Mouse (Mus musculus): ENCODE results near the gene Ssh1.

Ssh1 gene

DNA sequence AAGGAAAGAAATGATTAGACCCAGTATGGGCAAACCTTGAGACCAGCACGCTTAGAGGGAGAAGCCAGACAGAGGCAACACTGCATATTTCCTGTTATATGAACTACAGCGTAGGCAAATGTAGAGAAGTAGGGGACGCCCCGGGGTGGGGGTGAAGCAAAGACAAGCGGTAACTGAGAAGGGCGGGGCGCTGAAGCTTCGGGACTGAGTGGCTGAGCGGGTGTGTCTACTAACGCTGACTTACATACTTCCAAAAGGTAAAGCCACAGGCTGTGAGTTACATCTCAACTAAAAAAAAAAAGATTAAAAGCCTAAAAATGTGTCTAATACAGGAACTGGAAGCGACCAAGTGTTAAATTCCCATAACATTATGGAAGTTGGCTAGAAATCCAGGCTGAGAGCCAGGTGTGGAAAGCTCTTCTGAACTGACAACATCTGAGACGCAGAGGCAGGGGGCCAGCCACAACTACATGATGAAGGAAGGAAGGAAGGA lies 1.3 kb downstream of the Ssh1 start:
- peak; percentile 91 for DNase-seq

DNA sequence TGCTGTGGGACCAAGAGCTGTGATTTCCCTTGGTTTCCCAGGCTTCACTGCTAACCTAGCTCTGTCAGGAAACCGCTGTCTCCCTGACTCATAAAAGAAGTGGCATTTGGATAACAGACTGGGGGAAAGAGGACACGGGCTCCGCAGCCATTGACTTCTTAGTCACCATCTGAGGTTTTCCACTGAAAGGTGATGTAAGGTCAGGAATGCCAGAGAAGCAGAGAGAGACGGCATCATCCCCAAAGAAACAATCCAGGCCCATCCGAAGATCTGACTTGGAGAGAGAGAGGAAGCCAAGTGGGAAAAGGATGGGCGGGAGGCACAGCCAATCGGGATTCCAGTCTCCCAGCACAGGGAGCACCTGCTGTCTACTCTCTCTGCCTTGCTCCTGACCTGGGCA lies 2.6 kb downstream of the Ssh1 start:
- DNase-seq = no peak

- no peak for DNase-seq
Measured at GRCm38 (mm10) chr5:113990593-113990992, 3.1 kb downstream of the Ssh1 start.

DNA sequence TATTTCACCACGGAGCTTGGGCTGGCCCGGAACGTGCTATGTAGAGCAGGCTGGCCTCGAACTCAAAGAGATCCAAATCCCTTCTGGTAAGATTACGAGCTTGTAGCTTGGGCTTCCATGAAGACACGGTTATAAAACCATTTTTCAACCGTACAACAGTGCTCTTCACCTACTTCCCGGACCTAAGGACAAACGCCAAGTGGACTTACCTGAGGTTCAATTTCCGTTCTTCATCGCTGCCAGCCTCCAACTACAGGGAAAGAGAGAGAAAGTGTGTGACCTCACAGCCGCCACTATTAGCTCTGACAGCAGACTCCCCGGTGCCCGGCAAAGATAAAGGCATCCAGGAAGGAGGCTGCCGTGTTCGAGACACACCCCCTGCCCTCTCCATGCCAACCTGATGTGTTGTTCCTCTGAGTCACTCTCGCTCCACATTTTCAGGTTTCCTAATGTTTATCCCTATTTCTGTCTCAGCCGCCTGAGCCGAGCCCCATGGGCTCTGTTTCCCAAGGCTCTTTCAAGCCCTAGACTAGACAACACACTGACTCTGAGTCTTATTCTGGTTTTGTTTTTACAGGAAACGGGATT lies 4.2 kb downstream of the Ssh1 start:
- peak; percentile 63 for DNase-seq

DNA sequence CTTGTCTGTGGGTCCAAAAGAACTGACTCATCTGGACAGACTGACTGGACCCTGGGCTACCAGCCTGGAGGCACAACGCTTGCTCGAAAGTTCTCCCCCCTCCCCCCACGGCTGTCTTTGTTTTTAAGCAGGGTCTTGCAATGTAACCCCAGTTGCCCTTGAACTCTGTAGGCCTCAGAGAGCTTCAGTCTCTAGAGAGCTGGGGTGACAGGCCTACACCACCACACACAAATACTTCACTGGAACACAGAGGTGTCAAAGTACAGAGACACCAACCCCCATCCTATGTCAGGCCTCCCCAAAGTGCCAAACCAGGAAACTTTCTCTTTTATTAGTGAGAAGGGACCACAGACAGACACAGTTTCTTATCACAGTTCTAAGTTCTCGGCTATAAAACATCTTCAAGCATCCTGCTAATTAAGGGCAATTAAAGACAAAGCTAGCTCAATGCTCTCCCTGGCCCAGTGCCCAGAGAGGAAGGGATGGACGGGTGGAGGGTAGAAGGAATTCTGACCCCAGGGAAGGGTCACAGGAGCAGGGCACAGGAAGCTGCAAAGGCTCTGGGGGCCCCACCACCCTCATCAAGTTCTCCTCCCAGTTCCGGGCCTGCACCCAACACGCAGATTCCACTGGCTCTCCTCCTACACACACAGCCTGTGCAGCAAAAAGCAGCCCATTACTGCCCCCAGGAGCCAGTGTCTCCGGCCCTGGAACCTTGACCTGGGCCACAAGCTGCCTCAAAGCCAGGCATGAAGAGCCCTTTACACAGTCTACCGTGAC lies 7.3 kb downstream of the Ssh1 start:
- DNase-seq = peak; percentile 70

GRCm38 (mm10) chr5:113985737-113986136 lies 8.0 kb downstream of the Ssh1 start:
- DNase-seq = no peak

- DNase-seq = no peak
Measured at GRCm38 (mm10) chr5:113984025-113984740, 9.5 kb downstream of the Ssh1 start.

DNA sequence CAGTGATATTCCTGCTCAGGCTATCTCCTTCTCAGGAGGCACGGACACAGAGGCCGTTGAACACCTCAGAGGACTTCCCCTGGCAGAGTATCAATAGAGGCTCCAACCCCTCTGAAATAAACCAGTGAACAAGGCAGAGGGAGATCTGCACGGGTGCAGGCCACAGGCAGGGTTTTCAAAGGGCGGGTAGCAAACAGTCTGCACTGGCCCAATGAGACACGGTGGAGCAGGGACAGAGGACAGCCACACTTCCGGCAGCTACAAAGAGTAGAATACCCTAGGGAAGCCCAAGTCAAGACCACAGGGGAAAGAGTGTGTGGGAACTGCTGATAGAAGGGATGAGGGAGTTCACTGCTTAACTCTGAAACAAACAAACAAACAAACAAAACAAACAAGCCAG lies 10.2 kb downstream of the Ssh1 start:
- no peak for DNase-seq

- DNase-seq = no peak
Measured at GRCm38 (mm10) chr5:113981843-113982242, 11.9 kb downstream of the Ssh1 start.

DNA sequence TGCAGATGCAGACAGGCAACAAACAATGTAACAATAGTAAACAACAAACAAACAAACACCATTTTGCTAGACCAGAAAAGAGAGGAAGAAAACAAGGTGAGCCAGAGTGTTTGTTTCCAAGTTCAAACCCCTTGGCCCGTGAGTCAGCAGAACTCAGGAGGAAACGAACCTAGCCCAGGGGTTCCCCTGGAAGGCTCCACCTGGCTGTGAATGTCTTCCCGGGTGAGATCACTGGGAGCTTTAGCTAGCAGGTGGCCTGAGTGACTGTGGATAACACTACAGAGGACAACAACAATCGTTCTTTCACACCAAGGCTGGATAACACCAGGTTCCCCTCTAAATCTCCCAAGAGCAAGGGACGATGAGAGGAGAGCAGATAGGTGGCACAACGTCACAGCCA lies 12.5 kb downstream of the Ssh1 start:
- no peak for DNase-seq

DNA sequence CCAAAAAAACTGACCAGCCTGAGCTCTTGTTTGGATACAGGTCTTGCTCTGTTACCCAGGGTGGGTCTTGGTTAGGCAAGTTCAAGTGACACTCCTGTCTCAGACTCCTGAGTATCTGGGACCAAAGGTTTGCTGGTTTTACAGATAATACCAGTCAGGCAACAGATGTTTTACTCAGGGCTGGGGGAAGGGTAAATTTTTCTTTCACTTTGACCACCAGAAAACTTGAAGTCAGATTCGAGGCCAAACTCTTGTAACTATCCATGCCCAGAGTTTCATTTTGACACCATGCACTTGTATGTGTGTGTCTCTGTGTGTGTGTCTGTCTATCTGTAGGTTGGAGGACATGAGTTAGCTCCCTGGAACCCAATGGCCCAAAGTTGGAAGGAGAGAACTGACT lies 13.2 kb downstream of the Ssh1 start:
- no peak for DNase-seq

DNA sequence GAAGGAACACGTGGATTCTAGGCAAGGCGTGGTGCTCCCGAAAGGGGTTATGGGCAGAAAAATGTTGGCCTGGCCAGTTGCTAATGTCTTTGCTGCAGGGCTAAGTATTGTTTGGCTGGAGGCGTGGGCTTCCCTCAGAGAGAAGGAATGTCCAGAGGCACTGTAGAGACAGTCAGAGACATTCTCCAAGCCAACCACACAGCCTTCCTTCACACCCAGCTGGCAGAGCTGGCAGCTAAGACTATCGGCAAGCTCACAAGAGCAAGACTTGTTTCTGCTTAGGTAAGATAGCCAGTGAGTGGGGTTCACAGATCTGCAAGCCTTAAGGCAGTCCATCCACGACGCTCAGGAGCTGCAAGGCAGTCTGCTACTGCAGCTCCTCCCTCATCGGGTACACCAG lies 16.4 kb downstream of the Ssh1 start:
- DNase-seq = no peak

DNA sequence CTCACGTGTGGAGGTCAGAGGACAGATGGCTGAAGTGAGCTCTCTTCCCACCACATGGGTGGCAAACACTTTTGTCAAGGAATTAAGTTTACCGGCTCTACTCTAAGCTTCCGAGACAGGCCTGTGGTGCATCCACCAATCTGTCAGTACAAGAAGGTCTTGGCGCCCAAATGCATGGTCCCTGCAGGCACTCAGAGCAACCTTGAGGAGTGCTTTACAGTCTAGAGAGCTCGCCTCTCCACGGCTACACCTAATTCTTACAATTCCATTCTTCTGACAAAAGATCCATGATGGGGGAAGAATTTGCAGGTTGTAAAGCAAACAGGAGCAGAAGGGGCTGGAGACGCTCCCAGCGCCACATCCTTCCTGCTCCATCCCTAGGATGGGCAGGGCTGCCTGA lies 17.1 kb downstream of the Ssh1 start:
- peak; percentile 66 for DNase-seq

DNA sequence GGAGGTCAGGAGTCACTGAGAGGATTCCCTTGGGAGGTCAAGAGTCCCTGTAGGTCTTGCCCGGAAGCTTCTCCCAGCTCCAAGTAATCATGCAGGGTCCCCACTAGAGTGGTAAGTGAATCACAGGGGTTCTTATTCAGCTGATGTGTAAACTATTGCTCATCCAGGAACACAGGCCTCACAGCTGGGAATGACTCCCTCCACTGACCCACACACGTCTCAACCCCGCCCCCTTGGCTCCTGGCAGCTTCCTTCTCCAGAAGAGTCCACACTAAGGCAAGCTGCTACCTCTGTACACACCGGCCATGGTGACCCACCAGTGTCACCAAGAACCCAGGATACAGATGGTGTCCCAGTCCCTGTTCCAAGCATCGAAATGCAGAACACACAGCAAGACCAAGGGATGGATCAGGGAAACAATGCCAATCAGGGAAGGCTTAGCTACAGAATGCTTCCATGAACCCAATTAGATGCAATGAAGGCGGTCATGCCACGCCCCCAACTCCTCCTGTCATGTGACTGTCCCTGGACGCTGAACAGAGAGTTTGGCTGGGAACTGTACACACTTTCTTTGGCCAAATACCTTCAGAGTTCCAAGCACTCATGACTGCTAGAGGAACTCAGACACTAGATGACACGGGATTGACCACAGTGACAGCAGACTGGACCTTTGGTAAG lies 18.0 kb downstream of the Ssh1 start:
- DNase-seq = peak; percentile 92

DNA sequence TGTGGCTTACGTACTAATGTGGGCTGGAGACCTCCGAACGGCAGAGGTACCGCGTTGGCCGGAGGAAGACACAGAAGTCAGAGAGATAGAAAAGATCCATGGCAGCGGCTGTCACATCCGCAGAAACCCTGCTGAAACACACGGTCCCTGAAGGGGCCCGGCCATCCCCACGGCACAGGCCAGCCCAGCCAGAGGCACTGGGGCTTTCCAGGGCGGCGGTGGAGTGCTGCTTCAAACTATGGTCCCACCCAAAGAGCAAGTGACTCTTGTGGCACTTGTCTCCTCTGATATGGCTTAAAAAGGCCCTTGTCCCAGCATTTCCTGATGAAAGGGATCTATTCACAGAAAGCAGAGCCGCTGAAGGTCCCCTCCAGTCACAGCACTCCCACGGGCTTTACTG lies 19.1 kb downstream of the Ssh1 start:
- DNase-seq = peak; percentile 76

DNA sequence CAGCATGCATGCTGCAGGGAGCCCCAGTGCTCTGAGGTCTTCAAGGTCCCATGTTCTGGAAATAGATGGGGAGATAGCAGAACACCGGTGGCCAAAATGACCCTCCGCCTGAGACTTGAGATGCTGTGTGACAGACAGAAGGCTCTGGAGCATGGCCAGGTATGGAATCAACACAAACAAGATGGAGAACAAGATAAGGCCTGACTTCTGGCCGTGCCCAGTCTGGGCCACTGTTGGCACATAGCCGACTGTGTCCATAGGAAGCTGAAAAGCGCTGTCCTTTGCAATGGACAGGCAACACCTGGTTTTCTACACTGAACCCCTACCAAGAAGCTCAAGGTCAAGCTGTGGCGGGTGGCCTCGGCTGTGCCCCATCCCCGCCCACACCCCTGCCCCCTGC lies 19.9 kb downstream of the Ssh1 start:
- DNase-seq = peak; percentile 66

GRCm38 (mm10) chr5:113972589-113973515 lies 20.8 kb downstream of the Ssh1 start:
- no peak for DNase-seq

DNA sequence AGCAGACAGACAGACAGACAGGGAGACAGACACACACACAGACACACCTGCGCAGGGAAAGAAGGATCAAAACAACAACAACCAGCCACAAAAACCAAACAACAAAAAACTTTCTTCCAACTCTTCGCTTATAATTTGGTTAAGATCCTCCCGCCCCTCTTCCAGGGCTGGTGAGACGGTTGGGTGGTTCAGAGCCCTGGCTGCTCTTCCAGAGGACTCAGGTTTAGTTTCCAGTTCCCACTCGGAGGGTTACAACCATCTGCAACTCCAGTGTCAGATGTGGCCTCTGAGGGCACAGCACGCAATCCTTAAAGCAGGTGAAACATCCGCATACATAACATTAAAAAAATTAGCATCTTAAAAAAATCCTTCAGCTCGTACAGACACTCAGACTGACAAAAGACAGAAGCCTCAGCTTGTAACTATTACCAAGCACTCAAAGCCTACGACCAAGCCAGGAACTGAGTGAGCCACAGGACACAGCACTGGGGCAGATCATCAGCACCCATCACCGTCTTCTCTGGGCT lies 22.2 kb downstream of the Ssh1 start:
- no peak for DNase-seq

GRCm38 (mm10) chr5:113968371-113968770 lies 25.3 kb downstream of the Ssh1 start:
- DNase-seq = no peak

DNA sequence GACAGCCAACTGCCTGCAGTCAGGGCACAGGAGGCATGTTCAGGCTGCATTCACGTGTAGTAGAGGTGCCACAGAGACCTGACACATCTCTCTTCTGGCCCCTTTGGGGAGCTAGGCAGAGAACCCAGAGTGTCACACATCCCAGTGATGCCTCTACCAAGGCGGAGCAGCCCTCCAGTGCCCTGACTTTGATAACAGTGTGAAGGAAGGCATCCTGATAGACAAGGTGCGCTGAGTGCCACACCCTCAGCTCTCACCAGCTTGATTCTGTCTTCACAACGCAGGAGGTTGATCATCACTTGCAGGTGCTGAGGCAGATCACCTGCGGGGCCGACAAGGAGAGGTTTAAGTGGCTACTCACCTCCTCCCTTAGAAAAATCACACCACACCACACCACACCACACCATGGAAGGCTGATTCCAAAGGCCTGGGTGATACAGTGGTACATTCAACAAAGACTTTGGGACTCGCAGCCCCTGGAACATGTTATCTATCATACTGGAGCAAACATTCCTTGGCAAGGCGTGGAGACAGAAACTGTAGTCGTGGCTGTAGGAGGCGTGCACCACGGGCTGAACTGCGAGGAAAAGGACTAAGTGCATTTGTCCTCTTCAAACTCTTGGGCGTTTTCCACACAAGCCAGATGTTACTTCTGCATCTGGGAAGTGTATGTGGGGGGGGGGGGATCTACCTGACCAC lies 27.1 kb downstream of the Ssh1 start:
- DNase-seq = no peak

DNA sequence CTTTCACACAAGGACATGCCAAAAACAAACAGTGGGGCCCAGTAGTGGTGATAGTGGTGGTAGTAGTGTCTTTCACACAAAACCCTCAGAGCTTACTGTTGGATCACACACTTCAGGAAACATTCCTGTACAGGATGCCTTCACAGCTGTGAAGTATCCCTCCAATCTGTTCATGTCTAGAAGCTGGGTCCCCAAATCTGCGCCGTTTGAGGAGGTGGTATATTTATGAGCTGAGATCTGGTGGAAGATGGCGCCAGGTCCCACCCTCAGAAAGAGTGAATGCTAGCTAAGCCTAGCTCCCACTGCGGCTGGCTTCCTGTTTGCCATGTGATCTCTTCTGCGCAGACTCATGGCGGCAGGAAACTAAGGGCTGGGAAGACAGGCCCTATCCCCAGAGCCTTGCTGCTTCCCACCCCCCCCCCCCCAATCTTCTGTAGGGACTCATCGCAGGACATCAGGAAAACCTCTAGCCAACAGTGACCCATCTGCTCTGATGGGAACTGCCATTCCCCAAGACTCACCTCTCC lies 28.0 kb downstream of the Ssh1 start:
- no peak for DNase-seq

All from lung, postnatal 36 days (tissue).